Mouse (Mus musculus): ENCODE measurements at regions not wholly inside any gene's neighbourhood (a gene's known extent, or its start where the extent isn't known, plus 50 kb on each side); places are given as distances from the start of the nearest gene placed in this dataset.
"Not testable (repeated sequence)": the region's sequence is repeated elsewhere in the genome, so short reads cannot be mapped to it uniquely, and the experiment has no call there.

GRCm38 (mm10) chr3:117169740-117170139 lies 190.9 kb downstream of the Plppr4 start:
- no peak overlapping the region for H3K4me3 ChIP-seq (ENCODE audit: low read length)
- no peaks in the 10 kb centered on the region for H3K4me1 ChIP-seq (ENCODE audit: control insufficient read depth, insufficient read depth, low read depth, low read length)
- H3K27ac ChIP-seq (ENCODE audit: low read depth, low read length), result no peak overlapping the region
- no peak for ATAC-seq
- H3K9me3 ChIP-seq (ENCODE audit: control insufficient read depth, low read length), result no peaks in the 10 kb centered on the region
- 89% methylated on average over 2 of the region's 2 CpGs for WGBS
- H3K36me3 ChIP-seq (ENCODE audit: control insufficient read depth, insufficient read depth, low read length), result no peaks in the 10 kb centered on the region
- no peak overlapping the region for H3K9ac ChIP-seq (ENCODE audit: low read depth, low read length)
- no peak overlapping the region for H3K4me2 ChIP-seq (ENCODE audit: low read length)
- no peaks in the 10 kb centered on the region for H3K27me3 ChIP-seq (replicated peaks; ENCODE audit: control insufficient read depth, insufficient read depth, low read length)

GRCm38 (mm10) chr3:117163046-117163445 lies 194.3 kb upstream of the Palmd start:
- H3K36me3 ChIP-seq (ENCODE audit: control insufficient read depth, insufficient read depth, low read length), result no peaks in the 10 kb centered on the region
- H3K9me3 ChIP-seq (ENCODE audit: control insufficient read depth, low read length), result no peaks in the 10 kb centered on the region
- H3K27ac ChIP-seq (ENCODE audit: low read depth, low read length), result no peak overlapping the region
- no peak overlapping the region for H3K4me3 ChIP-seq (ENCODE audit: low read length)
- WGBS, result 31% methylated on average over 1 of the region's 1 CpGs
- H3K4me1 ChIP-seq (ENCODE audit: control insufficient read depth, insufficient read depth, low read depth, low read length), result 0 out of 2 replicates have a peak, but pooled peaks cover 2% of the 10 kb centered on the region
- H3K4me2 ChIP-seq (ENCODE audit: low read length), result no peak overlapping the region
- no peak overlapping the region for H3K9ac ChIP-seq (ENCODE audit: low read depth, low read length)
- ATAC-seq, result peak; percentile 48; the same call in 1 of the 2 replicates
- H3K27me3 ChIP-seq (replicated peaks; ENCODE audit: control insufficient read depth, insufficient read depth, low read length), result no peaks in the 10 kb centered on the region

- H3K9me3 ChIP-seq (ENCODE audit: control insufficient read depth, low read length); H3K27ac ChIP-seq (ENCODE audit: low read depth, low read length); H3K36me3 ChIP-seq (ENCODE audit: control insufficient read depth, insufficient read depth, low read length); H3K9ac ChIP-seq (ENCODE audit: low read depth, low read length); ATAC-seq; H3K4me2 ChIP-seq (ENCODE audit: low read length); H3K27me3 ChIP-seq (replicated peaks; ENCODE audit: control insufficient read depth, insufficient read depth, low read length); H3K4me3 ChIP-seq (ENCODE audit: low read length); H3K4me1 ChIP-seq (ENCODE audit: control insufficient read depth, insufficient read depth, low read depth, low read length): not testable (repeated sequence)
- 89% methylated on average over 3 of the region's 3 CpGs for WGBS
These were observed 191.9 kb upstream of the Palmd start for GRCm38 (mm10) chr3:117160689-117161088.

- H3K4me3 ChIP-seq (ENCODE audit: low read length), result no peak overlapping the region
- no peaks in the 10 kb centered on the region for H3K27me3 ChIP-seq (replicated peaks; ENCODE audit: control insufficient read depth, insufficient read depth, low read length)
- no peak overlapping the region for H3K4me2 ChIP-seq (ENCODE audit: low read length)
- ATAC-seq, result no peak
- no peaks in the 10 kb centered on the region for H3K9me3 ChIP-seq (ENCODE audit: control insufficient read depth, low read length)
- H3K4me1 ChIP-seq (ENCODE audit: control insufficient read depth, insufficient read depth, low read depth, low read length), result no peaks in the 10 kb centered on the region
- WGBS, result 85% methylated on average over 6 of the region's 6 CpGs
- no peak overlapping the region for H3K27ac ChIP-seq (ENCODE audit: low read depth, low read length)
- no peak overlapping the region for H3K9ac ChIP-seq (ENCODE audit: low read depth, low read length)
- no peaks in the 10 kb centered on the region for H3K36me3 ChIP-seq (ENCODE audit: control insufficient read depth, insufficient read depth, low read length)
These were observed 186.5 kb upstream of the Palmd start for GRCm38 (mm10) chr3:117155274-117155673.

- H3K4me3 ChIP-seq (ENCODE audit: low read length), result no peak overlapping the region
- no peak overlapping the region for H3K27ac ChIP-seq (ENCODE audit: low read depth, low read length)
- ATAC-seq, result peak; percentile 54
- H3K36me3 ChIP-seq (ENCODE audit: control insufficient read depth, insufficient read depth, low read length), result no peaks in the 10 kb centered on the region
- no peaks in the 10 kb centered on the region for H3K9me3 ChIP-seq (ENCODE audit: control insufficient read depth, low read length)
- no peaks in the 10 kb centered on the region for H3K4me1 ChIP-seq (ENCODE audit: control insufficient read depth, insufficient read depth, low read depth, low read length)
- WGBS, result 59% methylated on average over 2 of the region's 2 CpGs
- H3K9ac ChIP-seq (ENCODE audit: low read depth, low read length), result no peak overlapping the region
- no peaks in the 10 kb centered on the region for H3K27me3 ChIP-seq (replicated peaks; ENCODE audit: control insufficient read depth, insufficient read depth, low read length)
- H3K4me2 ChIP-seq (ENCODE audit: low read length), result no peak overlapping the region
These were observed 184.3 kb upstream of the Palmd start for GRCm38 (mm10) chr3:117153011-117153473.

GRCm38 (mm10) chr3:117152414-117152813 lies 183.6 kb upstream of the Palmd start:
- Histone ChIP-seq H3K4me1 (ENCODE audit: control insufficient read depth, insufficient read depth, low read depth, low read length) (no peaks in the 10 kb centered on the region), H3K9me3 (ENCODE audit: control insufficient read depth, low read length) (no peaks in the 10 kb centered on the region; the same call in 1 of the 2 replicates), H3K36me3 (ENCODE audit: control insufficient read depth, insufficient read depth, low read length) (no peaks in the 10 kb centered on the region), H3K4me2 (ENCODE audit: low read length) (no peak overlapping the region), H3K4me3 (ENCODE audit: low read length) (no peak overlapping the region), H3K9ac (ENCODE audit: low read depth, low read length) (no peak overlapping the region), H3K27me3 (replicated peaks; ENCODE audit: control insufficient read depth, insufficient read depth, low read length) (no peaks in the 10 kb centered on the region), H3K27ac (ENCODE audit: low read depth, low read length) (no peak overlapping the region)
- 91% methylated on average over 8 of the region's 8 CpGs for WGBS
- ATAC-seq, result no peak

- 87% methylated on average over 2 of the region's 2 CpGs for WGBS
- no peak overlapping the region for H3K9ac ChIP-seq (ENCODE audit: low read depth, low read length)
- H3K36me3 ChIP-seq (ENCODE audit: control insufficient read depth, insufficient read depth, low read length), result no peaks in the 10 kb centered on the region
- no peak for ATAC-seq
- H3K9me3 ChIP-seq (ENCODE audit: control insufficient read depth, low read length), result no peaks in the 10 kb centered on the region; the same call in 1 of the 2 replicates
- no peak overlapping the region for H3K4me2 ChIP-seq (ENCODE audit: low read length)
- H3K27ac ChIP-seq (ENCODE audit: low read depth, low read length), result no peak overlapping the region
- H3K4me1 ChIP-seq (ENCODE audit: control insufficient read depth, insufficient read depth, low read depth, low read length), result no peaks in the 10 kb centered on the region
- no peaks in the 10 kb centered on the region for H3K27me3 ChIP-seq (replicated peaks; ENCODE audit: control insufficient read depth, insufficient read depth, low read length)
- H3K4me3 ChIP-seq (ENCODE audit: low read length), result no peak overlapping the region
These were observed 178.6 kb upstream of the Palmd start for GRCm38 (mm10) chr3:117147414-117147813.

- no peak overlapping the region for H3K9ac ChIP-seq (ENCODE audit: low read depth, low read length)
- H3K9me3 ChIP-seq (ENCODE audit: control insufficient read depth, low read length), result no peaks in the 10 kb centered on the region
- no peaks in the 10 kb centered on the region for H3K27me3 ChIP-seq (replicated peaks; ENCODE audit: control insufficient read depth, insufficient read depth, low read length)
- 84% methylated on average over 2 of the region's 2 CpGs for WGBS
- H3K4me2 ChIP-seq (ENCODE audit: low read length), result no peak overlapping the region
- H3K27ac ChIP-seq (ENCODE audit: low read depth, low read length), result no peak overlapping the region
- no peaks in the 10 kb centered on the region for H3K36me3 ChIP-seq (ENCODE audit: control insufficient read depth, insufficient read depth, low read length)
- no peak overlapping the region for H3K4me3 ChIP-seq (ENCODE audit: low read length)
- no peak for ATAC-seq
- H3K4me1 ChIP-seq (ENCODE audit: control insufficient read depth, insufficient read depth, low read depth, low read length), result no peaks in the 10 kb centered on the region
These were observed 171.0 kb upstream of the Palmd start for GRCm38 (mm10) chr3:117139835-117140234.

- no peak overlapping the region for H3K9ac ChIP-seq (ENCODE audit: low read depth, low read length)
- no peak overlapping the region for H3K4me3 ChIP-seq (ENCODE audit: low read length)
- H3K4me2 ChIP-seq (ENCODE audit: low read length), result no peak overlapping the region
- ATAC-seq, result peak; percentile 60
- 58% methylated on average over 7 of the region's 7 CpGs for WGBS
- no peaks in the 10 kb centered on the region for H3K9me3 ChIP-seq (ENCODE audit: control insufficient read depth, low read length)
- no peaks in the 10 kb centered on the region for H3K36me3 ChIP-seq (ENCODE audit: control insufficient read depth, insufficient read depth, low read length)
- no peaks in the 10 kb centered on the region for H3K4me1 ChIP-seq (ENCODE audit: control insufficient read depth, insufficient read depth, low read depth, low read length)
- H3K27me3 ChIP-seq (replicated peaks; ENCODE audit: control insufficient read depth, insufficient read depth, low read length), result no peaks in the 10 kb centered on the region
- H3K27ac ChIP-seq (ENCODE audit: low read depth, low read length), result no peak overlapping the region
These were observed 169.9 kb upstream of the Palmd start for GRCm38 (mm10) chr3:117138720-117139119.

GRCm38 (mm10) chr3:117132897-117133296 lies 164.1 kb upstream of the Palmd start:
- ATAC-seq, result no peak
- H3K27ac ChIP-seq (ENCODE audit: low read depth, low read length), result no peak overlapping the region
- H3K4me3 ChIP-seq (ENCODE audit: low read length), result no peak overlapping the region
- no peaks in the 10 kb centered on the region for H3K27me3 ChIP-seq (replicated peaks; ENCODE audit: control insufficient read depth, insufficient read depth, low read length)
- H3K9ac ChIP-seq (ENCODE audit: low read depth, low read length), result no peak overlapping the region
- no peaks in the 10 kb centered on the region for H3K9me3 ChIP-seq (ENCODE audit: control insufficient read depth, low read length)
- WGBS, result 87% methylated on average over 4 of the region's 4 CpGs
- no peaks in the 10 kb centered on the region for H3K36me3 ChIP-seq (ENCODE audit: control insufficient read depth, insufficient read depth, low read length)
- H3K4me2 ChIP-seq (ENCODE audit: low read length), result no peak overlapping the region
- no peaks in the 10 kb centered on the region for H3K4me1 ChIP-seq (ENCODE audit: control insufficient read depth, insufficient read depth, low read depth, low read length)

Measured in hindbrain, embryonic 16.5 days (tissue).